Mouse (Mus musculus): ENCODE results near the gene P2rx1. TPM values are rescaled to one million over a fixed set of nuclear protein-coding genes. Genes with fewer than 3 reads are reported as not detected.

P2rx1 gene
- total RNA-seq, 2 experiments from 2014 or later, result 0.60 to 1.0 TPM

DNA sequence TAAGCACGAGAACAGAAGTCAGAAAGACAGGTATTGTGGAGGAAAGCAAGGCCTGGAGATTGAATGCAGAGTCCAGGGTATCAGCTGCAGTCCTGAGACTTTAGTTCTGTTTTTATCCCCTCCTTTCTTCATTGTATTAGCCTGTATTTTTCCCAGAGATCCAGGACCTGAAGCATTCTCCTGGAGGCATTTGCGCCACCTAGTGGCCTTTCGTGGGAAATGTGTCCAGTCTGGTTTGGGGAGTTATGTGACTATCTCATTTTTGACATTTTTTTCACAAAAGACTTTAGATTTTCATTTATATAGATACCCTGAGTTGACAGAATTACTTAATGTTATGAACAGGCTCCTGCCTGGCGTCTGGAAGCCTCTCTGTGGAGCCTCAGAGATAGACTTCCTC is 50.4 kb downstream of the P2rx1 start:
- DNase-seq, result peak; percentile 75 to 84
- intact Hi-C loops (cut with DNase I), result loop anchor here (2.0 to 10.0 kb wide), 2 partner anchors 43 to 1325 kb away; no protein-coding TSS in a partner anchor

DNA sequence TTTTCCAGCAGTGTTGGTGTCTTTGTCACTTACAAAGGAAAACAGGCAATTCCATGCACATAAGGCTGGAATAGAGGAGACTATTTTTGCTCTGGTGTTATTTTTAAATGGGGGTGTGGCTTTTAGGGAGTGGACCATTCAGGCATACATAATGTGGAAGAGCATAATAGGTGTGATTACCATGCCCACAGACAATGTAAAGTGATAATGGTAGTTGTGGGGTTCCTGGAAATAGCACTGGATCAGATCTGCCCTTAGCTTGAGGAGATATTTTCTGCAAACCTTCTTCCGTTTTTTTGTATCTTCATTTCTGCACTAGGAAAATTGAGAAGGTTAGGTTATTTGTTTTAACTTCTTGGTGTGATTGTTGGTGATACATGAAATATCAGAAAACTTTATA is 53.9 kb downstream of the P2rx1 start:
- DNase-seq, result no peak
- intact Hi-C loops (cut with DNase I), result no loop called here

- intact Hi-C loops (cut with DNase I), result no loop called here
- DNase-seq, result no peak
Observed at GRCm38 (mm10) chr11:73057701-73058100, 58.8 kb downstream of the P2rx1 start.

- intact Hi-C loops (cut with DNase I), result no loop called here
- DNase-seq, result no peak
Observed at GRCm38 (mm10) chr11:73059630-73060029, 60.7 kb downstream of the P2rx1 start.

DNA sequence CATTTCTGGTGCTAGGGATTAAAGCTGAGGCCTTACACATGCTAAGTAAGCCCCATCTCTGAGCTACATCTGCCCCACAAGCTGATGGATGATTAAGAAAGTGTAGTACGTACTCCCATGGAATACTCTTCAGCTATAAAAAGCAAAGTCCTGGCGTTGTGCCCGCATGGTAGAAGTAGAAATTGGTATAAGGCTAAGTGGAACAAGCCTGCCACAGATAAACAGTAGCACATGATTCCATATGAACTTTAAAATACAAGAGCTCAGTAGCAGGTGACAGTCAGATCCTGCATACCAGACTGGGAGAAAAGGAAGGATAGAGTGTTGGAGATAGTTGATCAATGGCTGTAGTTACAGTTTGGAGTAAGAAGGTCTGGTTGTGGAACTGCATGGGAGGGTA is 62.5 kb downstream of the P2rx1 start:
- intact Hi-C loops (cut with DNase I), result no loop called here

More for the DNA sequence above, 62.5 kb downstream of the P2rx1 start:
- DNase-seq, result no peak

Small RNAs within 50 kb of the gene (microRNA-seq; reads per million reads assigned to microRNA genes)
- gene Gm44467, result 0 reads per million in 2 experiments

Other genes starting within 250 kb of the P2rx1 start
- 10 to 100 TPM; 11.4 to 11.6 TPM for gene Cyb5d2, start 203.0 kb upstream of the P2rx1 start, total RNA-seq (2021)
- gene Zzef1, start 202.9 kb upstream of the P2rx1 start, total RNA-seq (2021), result 10 to 100 TPM; 24.4 to 29.0 TPM
- gene Atp2a3, start 37.9 kb upstream of the P2rx1 start, total RNA-seq (2021), result 10 to 100 TPM; 18.4 to 19.3 TPM
- 1 to 10 TPM; 1.4 to 1.8 TPM for gene Camkk1, start 19.9 kb downstream of the P2rx1 start, total RNA-seq (2021)
- gene Ncbp3, start 48.7 kb downstream of the P2rx1 start, total RNA-seq (2021), result 1 to 10 TPM; 7.6 to 7.8 TPM
- under 1 TPM in 1 of 2 experiments, not detected in 1; 0.20 TPM for gene Itgae, start 91.5 kb downstream of the P2rx1 start, total RNA-seq (2021)
- 1 to 10 TPM in 1 of 2 experiments, under 1 TPM in 1; 0.81 to 1.3 TPM for gene Haspin, start 139.2 kb downstream of the P2rx1 start, total RNA-seq (2021)
- 1 to 10 TPM; 6.9 to 7.7 TPM for gene P2rx5, start 161.3 kb downstream of the P2rx1 start, total RNA-seq (2021)
- 10 to 100 TPM; 72.4 to 75.5 TPM for gene Emc6, start 177.9 kb downstream of the P2rx1 start, total RNA-seq (2021)
- 10 to 100 TPM; 55.3 to 62.3 TPM for gene Tax1bp3, start 178.0 kb downstream of the P2rx1 start, total RNA-seq (2021)
- 10 to 100 TPM; 11.3 to 11.7 TPM for gene Ctns, start 199.9 kb downstream of the P2rx1 start, total RNA-seq (2021)
- gene Shpk, start 200.4 kb downstream of the P2rx1 start, total RNA-seq (2021), result 1 to 10 TPM; 1.2 to 1.5 TPM
- under 1 TPM in 1 of 2 experiments, not detected in 1; 0.12 TPM for gene Trpv1, start 235.2 kb downstream of the P2rx1 start, total RNA-seq (2021)